Comparison of ENCODE assay signal across 8 mouse cellular contexts in genomic region chr13:94883163-94883965, GRCm38 (mm10). TPM values are rescaled to one million over a fixed set of nuclear protein-coding genes. Genes with fewer than 3 reads are reported as not detected.
DNase-seq lines count a peak whose midpoint lies in the region; ATAC-seq and TF ChIP-seq lines count a peak whose summit lies in the region.

No protein-coding gene starts in this region.

- 0 out of 2 replicates have a peak overlapping the region, but pooled peaks have one; percentile 31 for H3K27ac ChIP-seq in forebrain, embryonic 12.5 days
- H3K27ac ChIP-seq in midbrain, embryonic 10.5 days (replicated peaks), result no peak overlapping the region; the same call in 1 of the 2 replicates

- H3K27me3 ChIP-seq in forebrain, embryonic 12.5 days, result peaks cover 78% of the 10 kb centered on the region
- H3K27me3 ChIP-seq in midbrain, embryonic 10.5 days (ENCODE audit: low read depth, poor library complexity, severe bottlenecking), result peaks cover 100% of the 10 kb centered on the region

- DNase-seq in left cerebral cortex, postnatal 25 days (ENCODE audit: low spot score in 2 of 2), result peak; percentile 9 to 12
- no peak for DNase-seq in left cerebral cortex, adult 9 months (ENCODE audit: low spot score in 2 of 2)
- peak; percentile 71 for DNase-seq in brain, embryonic 14.5 days (ENCODE audit: low read depth)
- peak; percentile 17 for DNase-seq in induced T-regulatory cell, adult 2 months (ENCODE audit: low read depth)
- DNase-seq in midbrain, embryonic 10.5 days (ENCODE audit: low spot score), result peak; percentile 73
- no peak for DNase-seq in ovary, postnatal 10 days (ENCODE audit: low spot score)

- 1% methylated on average over 74 of the region's 95 CpGs for WGBS in forebrain, embryonic 12.5 days
- 2% methylated on average over 93 of the region's 95 CpGs for WGBS in midbrain, embryonic 10.5 days

- TF ChIP-seq CTCF in brain, embryonic 14.5 days (IDR thresholded peaks at IDR 0.05; ENCODE audit: borderline replicate concordance, extremely low read depth, insufficient read depth, insufficient read length), result no peak

- peak overlapping the region; percentile 44 for H3K4me3 ChIP-seq in forebrain, embryonic 12.5 days (replicated peaks)
- peak overlapping the region; percentile 55 for H3K4me3 ChIP-seq in midbrain, embryonic 10.5 days

- intact Hi-C loops in left cerebral cortex, postnatal 25 days (cut with DNase I), result no loop called here

- peak overlapping the region; percentile 75 for H3K4me2 ChIP-seq in forebrain, embryonic 12.5 days

- peak overlapping the region; percentile 55 for H3K9ac ChIP-seq in forebrain, embryonic 12.5 days

- peaks cover 27% of the 10 kb centered on the region for H3K4me1 ChIP-seq in forebrain, embryonic 12.5 days
- H3K4me1 ChIP-seq in midbrain, embryonic 10.5 days, result peaks cover 27% of the 10 kb centered on the region

- no peaks in the 10 kb centered on the region for H3K36me3 ChIP-seq in forebrain, embryonic 12.5 days (replicated peaks)
- H3K36me3 ChIP-seq in midbrain, embryonic 10.5 days, result no peaks in the 10 kb centered on the region

- no peaks in the 10 kb centered on the region for H3K9me3 ChIP-seq in forebrain, embryonic 12.5 days
- no peaks in the 10 kb centered on the region for H3K9me3 ChIP-seq in midbrain, embryonic 10.5 days (replicated peaks)

- ATAC-seq in forebrain, embryonic 12.5 days (ENCODE audit: low FRiP score), result peak; percentile 76
- no peak for ATAC-seq in monocyte, adult 5-6 weeks (replicated peaks; ENCODE audit: insufficient number of reproducible peaks, low FRiP score, low TSS enrichment, poor library complexity, severe bottlenecking)

- no peak for TF ChIP-seq POLR2A in brain, embryonic 14.5 days (IDR thresholded peaks at IDR 0.05; ENCODE audit: borderline replicate concordance, extremely low read depth, insufficient read depth, insufficient read length, poor library complexity, severe bottlenecking)

RNA-seq across cellular contexts. Expression of gene Otp, which starts 8.0 kb away (rescaled TPM):
- under 1 TPM; 0.48 to 0.78 TPM for total RNA-seq in left cerebral cortex, postnatal 25 days (2021)
- polyA plus RNA-seq in brain, embryonic 14.5 days (2012; rRNA removed), result 19.3 and 42.9 TPM in 2 replicates
- 6.0 and 7.1 TPM in 2 replicates for polyA plus RNA-seq in forebrain, embryonic 12.5 days (2016; fragmentation: Nextera tagmentation; extraction: Ambion mirVana)
- polyA plus RNA-seq in midbrain, embryonic 10.5 days (2016; fragmentation: Nextera tagmentation; extraction: Ambion mirVana), result 0.77 and 1.5 TPM in 2 replicates
- not detected in 3 replicates for total RNA-seq in monocyte, adult 5-6 weeks (2017)

Comparison
In these comparisons a context has a peak if more than half of its experiments do, and no peak if none do; other contexts are left out.
1. DNase-seq: peak in left cerebral cortex, postnatal 25 days (2 of 2), brain, embryonic 14.5 days (single experiment), induced T-regulatory cell, adult 2 months (single experiment) and midbrain, embryonic 10.5 days (single experiment); none in left cerebral cortex, adult 9 months (0 of 2) and ovary, postnatal 10 days (single experiment).